In the genomic region with DNA sequence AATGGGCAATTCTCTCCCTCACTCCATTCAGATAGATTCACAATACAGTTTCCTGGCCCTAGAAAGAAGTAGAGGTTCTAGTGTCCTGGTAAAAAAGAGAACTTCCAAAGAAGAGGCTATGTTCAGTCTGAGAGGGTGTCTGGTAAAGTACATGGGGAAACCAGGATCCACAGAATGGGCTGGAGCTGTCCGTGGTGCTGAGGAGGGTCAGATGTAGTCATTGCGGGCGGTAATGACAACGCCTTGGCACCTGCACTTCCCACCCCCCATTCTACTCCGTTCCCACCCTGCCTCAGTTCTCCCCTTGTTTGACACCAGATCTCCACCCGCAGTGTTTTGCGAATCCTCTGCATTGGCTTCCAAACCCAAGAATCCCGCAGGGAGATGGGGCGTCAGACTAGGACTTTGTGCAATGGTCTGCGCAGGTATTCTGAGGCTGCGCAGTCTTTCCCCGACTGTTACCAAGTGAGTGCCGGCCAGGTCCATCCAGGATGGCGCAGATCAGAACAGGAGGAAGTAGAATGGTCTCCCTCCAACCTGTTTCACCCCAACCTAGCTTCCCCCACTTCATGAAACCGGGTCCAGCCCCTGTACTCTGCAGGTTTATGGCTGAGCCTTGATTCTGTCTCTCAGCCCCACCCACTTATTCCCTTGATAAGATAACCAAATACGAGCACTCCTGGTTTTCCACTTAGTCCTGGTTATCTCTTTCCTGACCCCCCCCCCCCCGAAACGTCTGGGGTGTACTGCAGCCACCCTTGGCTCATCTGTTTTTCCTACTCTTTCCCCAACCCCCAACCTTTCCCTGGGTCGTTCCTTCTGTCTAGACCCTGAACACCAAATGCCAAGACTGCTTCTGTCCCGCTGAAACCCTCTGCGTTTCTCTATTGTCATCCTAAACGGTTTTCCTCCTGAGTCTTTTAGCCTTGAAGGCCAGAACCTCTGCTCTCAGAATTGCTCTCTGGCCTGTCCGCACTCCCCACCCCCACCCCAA, we compare ENCODE assay signal across 8 mouse cellular contexts. TPM values are rescaled to one million over a fixed set of nuclear protein-coding genes. Genes with fewer than 3 reads are reported as not detected.
DNase-seq lines count a peak whose midpoint lies in the region; ATAC-seq and TF ChIP-seq lines count a peak whose summit lies in the region.
"Had no signal": no experiment of that assay in that cellular context is flagged by ENCODE, and none has a peak within 500 bp of the region (broad histone marks: within the 10 kb centered on the region; RNA-seq: fewer than 3 reads in every experiment).

No protein-coding gene starts in this region.

- intact Hi-C loops in left cerebral cortex, postnatal 36 days (cut with DNase I) = loop anchor here (2.0 kb wide), 1 partner anchor 13 kb away; the partner anchor contains the start of gene Ptprn

- H3K4me2 ChIP-seq in neural tube, embryonic 12.5 days (replicated peaks) = peak overlapping the region; percentile 52

- no peaks in the 10 kb centered on the region for H3K36me3 ChIP-seq in embryonic facial prominence, embryonic 10.5 days (replicated peaks)
- H3K36me3 ChIP-seq in neural tube, embryonic 12.5 days = no peaks in the 10 kb centered on the region

- peaks cover 3% of the 10 kb centered on the region; the same call in 1 of the 2 replicates for H3K4me1 ChIP-seq in embryonic facial prominence, embryonic 10.5 days
- H3K4me1 ChIP-seq in neural tube, embryonic 12.5 days = no peaks in the 10 kb centered on the region

- no peak for DNase-seq in layer of hippocampus, adult 2 months (ENCODE audit: low spot score in 2 of 2)
- DNase-seq in layer of hippocampus, postnatal 10 days (ENCODE audit: low spot score in 2 of 2) = no peak
- DNase-seq in adrenal gland, postnatal 10 days = peak; percentile 82
- peak; percentile 79 for DNase-seq in embryonic facial prominence, embryonic 10.5 days (ENCODE audit: low spot score)
- DNase-seq in kidney, postnatal 4 days = peak; percentile 88 to 90
- DNase-seq in left cerebral cortex, postnatal 36 days (ENCODE audit: low spot score in 2 of 2) = no peak

- peaks cover 7% of the 10 kb centered on the region; the same call in 1 of the 2 replicates for H3K9me3 ChIP-seq in embryonic facial prominence, embryonic 10.5 days
- no peaks in the 10 kb centered on the region for H3K9me3 ChIP-seq in neural tube, embryonic 12.5 days

- 4% methylated on average over 23 of the region's 23 CpGs for WGBS in embryonic facial prominence, embryonic 10.5 days
- WGBS in neural tube, embryonic 12.5 days = 5% methylated on average over 23 of the region's 23 CpGs

- H3K27ac ChIP-seq in layer of hippocampus, adult 2 months = peak overlapping the region; percentile 29; the same call in 1 of the 2 replicates
- H3K27ac ChIP-seq in embryonic facial prominence, embryonic 10.5 days (replicated peaks) = no peak overlapping the region
- H3K27ac ChIP-seq in neural tube, embryonic 12.5 days = no peak overlapping the region

- peak overlapping the region; percentile 48 for H3K9ac ChIP-seq in neural tube, embryonic 12.5 days

- ATAC-seq in neural tube, embryonic 12.5 days (ENCODE audit: low FRiP score, low read depth) = 0 out of 2 replicates have a peak, but pooled peaks have one; percentile 48

- TF ChIP-seq CTCF in layer of hippocampus, adult 2 months (conservative IDR thresholded peaks at IDR 0.05) = no peak

- H3K27me3 ChIP-seq in embryonic facial prominence, embryonic 10.5 days (replicated peaks; ENCODE audit: low read depth, poor library complexity, severe bottlenecking) = peaks cover 25% of the 10 kb centered on the region
- H3K27me3 ChIP-seq in neural tube, embryonic 12.5 days (replicated peaks) = peaks cover 26% of the 10 kb centered on the region

- peak overlapping the region; percentile 49 for H3K4me3 ChIP-seq in layer of hippocampus, adult 2 months
- H3K4me3 ChIP-seq in embryonic facial prominence, embryonic 10.5 days = peak overlapping the region; percentile 4; the same call in 1 of the 2 replicates
- peak overlapping the region; percentile 34 for H3K4me3 ChIP-seq in neural tube, embryonic 12.5 days
- H3K4me3 ChIP-seq: erythroblast, embryonic 14.5 days had no signal

RNA-seq across cellular contexts. Expression of gene Resp18, which starts 0.7 kb away (rescaled TPM):
- 100 to 1,000 TPM in 1 of 2 experiments, 10 to 100 TPM in 1; 82.5 to 106 TPM for total RNA-seq in layer of hippocampus, adult 2 months (2021)
- 100 to 1,000 TPM; 108 to 111 TPM for total RNA-seq in layer of hippocampus, postnatal 10 days (2021)
- total RNA-seq in adrenal gland, postnatal 10 days (2021) = 100 to 1,000 TPM; 103 to 109 TPM
- 1.9 and 2.5 TPM in 2 replicates for polyA plus RNA-seq in embryonic facial prominence, embryonic 10.5 days (2016; fragmentation: Nextera tagmentation; extraction: Ambion mirVana)
- polyA plus RNA-seq in neural tube, embryonic 12.5 days (2016; fragmentation: Nextera tagmentation; extraction: Ambion mirVana) = 61.9 and 69.5 TPM in 2 replicates
- 100 to 1,000 TPM; 122 to 146 TPM for total RNA-seq in left cerebral cortex, postnatal 36 days (2021)
- polyA plus RNA-seq: erythroblast, embryonic 14.5 days had no signal

RNA-seq across cellular contexts. Expression of gene Ptprn, which starts 13.2 kb away (rescaled TPM):
- total RNA-seq in layer of hippocampus, adult 2 months (2021) = 100 to 1,000 TPM; 395 to 416 TPM
- 100 to 1,000 TPM; 238 to 251 TPM for total RNA-seq in layer of hippocampus, postnatal 10 days (2021)
- total RNA-seq in adrenal gland, postnatal 10 days (2021) = 10 to 100 TPM; 47.9 to 50.3 TPM
- polyA plus RNA-seq in embryonic facial prominence, embryonic 10.5 days (2016; fragmentation: Nextera tagmentation; extraction: Ambion mirVana) = 1.7 and 2.1 TPM in 2 replicates
- polyA plus RNA-seq in neural tube, embryonic 12.5 days (2016; fragmentation: Nextera tagmentation; extraction: Ambion mirVana) = 13.8 and 15.0 TPM in 2 replicates
- total RNA-seq in left cerebral cortex, postnatal 36 days (2021) = 100 to 1,000 TPM; 468 to 499 TPM
- polyA plus RNA-seq: erythroblast, embryonic 14.5 days had no signal

RNA-seq across cellular contexts. Expression of gene Dnpep, which starts 40.3 kb away (rescaled TPM):
- 10 to 100 TPM; 49.1 to 50.0 TPM for total RNA-seq in layer of hippocampus, adult 2 months (2021)
- 10 to 100 TPM; 59.7 to 66.2 TPM for total RNA-seq in layer of hippocampus, postnatal 10 days (2021)
- 100 to 1,000 TPM; 103 to 106 TPM for total RNA-seq in adrenal gland, postnatal 10 days (2021)
- polyA plus RNA-seq in embryonic facial prominence, embryonic 10.5 days (2016; fragmentation: Nextera tagmentation; extraction: Ambion mirVana) = 144 and 150 TPM in 2 replicates
- polyA plus RNA-seq in neural tube, embryonic 12.5 days (2016; fragmentation: Nextera tagmentation; extraction: Ambion mirVana) = 193 and 201 TPM in 2 replicates
- 10 to 100 TPM; 51.9 to 55.9 TPM for total RNA-seq in left cerebral cortex, postnatal 36 days (2021)

RNA-seq across cellular contexts. Expression of gene Dnajb2, which starts 41.3 kb away (rescaled TPM):
- total RNA-seq in layer of hippocampus, adult 2 months (2021) = 10 to 100 TPM; 69.6 to 82.8 TPM
- 10 to 100 TPM; 52.9 to 60.9 TPM for total RNA-seq in layer of hippocampus, postnatal 10 days (2021)
- total RNA-seq in adrenal gland, postnatal 10 days (2021) = 10 to 100 TPM; 40.5 to 45.1 TPM
- 27.0 and 27.5 TPM in 2 replicates for polyA plus RNA-seq in embryonic facial prominence, embryonic 10.5 days (2016; fragmentation: Nextera tagmentation; extraction: Ambion mirVana)
- 49.6 and 54.9 TPM in 2 replicates for polyA plus RNA-seq in neural tube, embryonic 12.5 days (2016; fragmentation: Nextera tagmentation; extraction: Ambion mirVana)
- 10 to 100 TPM; 91.6 to 97.6 TPM for total RNA-seq in left cerebral cortex, postnatal 36 days (2021)

RNA-seq across cellular contexts. Expression of gene A630095N17Rik, which starts 45.6 kb away (rescaled TPM):
- not detected for total RNA-seq in layer of hippocampus, adult 2 months (2021)
- total RNA-seq in layer of hippocampus, postnatal 10 days (2021) = not detected
- total RNA-seq in adrenal gland, postnatal 10 days (2021) = not detected
- not detected in 2 replicates for polyA plus RNA-seq in embryonic facial prominence, embryonic 10.5 days (2016; fragmentation: Nextera tagmentation; extraction: Ambion mirVana)
- polyA plus RNA-seq in neural tube, embryonic 12.5 days (2016; fragmentation: Nextera tagmentation; extraction: Ambion mirVana) = not detected in 2 replicates
- total RNA-seq in left cerebral cortex, postnatal 36 days (2021) = not detected
- polyA plus RNA-seq: erythroblast, embryonic 14.5 days had no signal

Comparison
In these comparisons a context has a peak if more than half of its experiments do, and no peak if none do; other contexts are left out.
1. DNase-seq: peak in adrenal gland, postnatal 10 days (single experiment), embryonic facial prominence, embryonic 10.5 days (single experiment) and kidney, postnatal 4 days (2 of 2); none in layer of hippocampus, adult 2 months (0 of 2), layer of hippocampus, postnatal 10 days (0 of 2) and left cerebral cortex, postnatal 36 days (0 of 2).
2. RNA of gene Ptprn, which starts 13.2 kb away (total RNA-seq): 468 to 499 TPM in left cerebral cortex, postnatal 36 days, 395 to 416 TPM in layer of hippocampus, adult 2 months and 238 to 251 TPM in layer of hippocampus, postnatal 10 days; 47.9 to 50.3 TPM in adrenal gland, postnatal 10 days; every median in the first group is over 4 times any median in the second.
3. Peak in every context shown above with its lines, with median percentiles within 50 percentile points of each other: H3K4me3 ChIP-seq.